Mouse (Mus musculus) left cerebral cortex, adult 2 months (tissue): ENCODE measurements around the gene Vps13a. TPM values are rescaled to one million over a fixed set of nuclear protein-coding genes. Genes with fewer than 3 reads are reported as not detected.

Experiments used
- DNase-seq, 2 experiments: peaks; one replicate each; pipeline ENCODE4 v3.0.0; 2021 to 2022; ENCODE audit warnings: low spot score in 2 of 2, mixed read lengths in 1 of 2; ENCODE audit errors: extremely low spot score in 1 of 2
- H3K27ac ChIP-seq: fragments of 200-600 bp; 2 replicates; pipeline ENCODE4 v1.8.1; 2022
- H3K4me3 ChIP-seq: fragments of 200-600 bp; 2 replicates; pipeline ENCODE4 v1.8.1; 2022
- CTCF ChIP-seq: fragments of 200-600 bp; IDR thresholded peaks from 2 replicates; pipeline ENCODE4 v1.8.1; 2022; ENCODE audit warnings: antibody characterized with exemption, mild to moderate bottlenecking, moderate library complexity
- intact Hi-C: fragments of 180-260 bp; cut with DNase I; formaldehyde crosslinking; loops from one replicate; pipeline ENCODE4 v1.15.1; 2025
- total RNA-seq, 2 experiments: library from RNA; stranded (reverse); gene quantifications; 2 replicates each; pipeline ENCODE4 v1.2.3; 2021

Vps13a gene
- total RNA-seq, 2 experiments from 2014 or later, result 83.8 to 86.7 TPM

DNA sequence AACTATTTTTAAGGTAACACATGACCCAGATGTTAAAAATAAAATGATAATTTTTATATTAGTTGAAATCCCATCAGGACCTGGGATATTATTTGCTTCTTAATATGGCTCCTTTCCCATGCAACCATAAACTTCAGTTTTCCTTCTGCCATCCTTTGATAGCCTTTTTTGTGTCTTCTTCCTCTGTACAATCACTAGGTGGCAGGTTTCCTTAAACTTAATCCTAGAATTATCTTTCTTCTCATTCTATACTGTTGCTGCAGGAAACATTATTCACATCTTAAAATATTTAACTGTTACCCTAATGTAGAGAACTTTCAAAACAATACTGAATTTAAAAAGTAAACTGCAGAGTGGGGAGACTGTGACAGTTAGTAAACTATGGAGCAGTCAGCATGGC, 24.9 kb downstream of the Vps13a start:
- intact Hi-C loops, result no loop called here
- Histone ChIP-seq H3K27ac (no peak overlapping the region), H3K4me3 (no peak overlapping the region)
- peak; percentile 47 for TF ChIP-seq CTCF
- DNase-seq, result no peak

DNA sequence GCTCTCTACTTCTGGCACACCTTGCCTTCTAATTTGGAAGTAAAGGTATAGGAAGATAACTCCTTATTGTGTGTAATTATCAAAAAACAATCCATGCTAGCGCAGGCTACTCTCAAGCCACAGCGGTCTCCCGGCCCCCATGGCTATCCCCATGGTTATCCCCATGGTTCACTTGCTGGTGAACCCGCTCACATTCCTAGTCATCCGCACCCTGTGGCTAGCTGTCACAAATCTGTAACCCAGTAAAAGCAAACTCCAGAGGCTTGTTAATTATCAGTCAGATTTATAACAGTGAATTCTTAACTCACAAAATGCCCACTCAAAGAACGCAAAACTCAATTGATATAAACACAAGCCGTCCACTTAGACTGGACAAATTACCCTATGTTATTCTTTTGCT, 25.5 kb downstream of the Vps13a start:
- TF ChIP-seq CTCF, result no peak
- no peak overlapping the region for H3K27ac ChIP-seq
- no peak for DNase-seq
- H3K4me3 ChIP-seq, result no peak overlapping the region
- intact Hi-C loops, result no loop called here

DNA sequence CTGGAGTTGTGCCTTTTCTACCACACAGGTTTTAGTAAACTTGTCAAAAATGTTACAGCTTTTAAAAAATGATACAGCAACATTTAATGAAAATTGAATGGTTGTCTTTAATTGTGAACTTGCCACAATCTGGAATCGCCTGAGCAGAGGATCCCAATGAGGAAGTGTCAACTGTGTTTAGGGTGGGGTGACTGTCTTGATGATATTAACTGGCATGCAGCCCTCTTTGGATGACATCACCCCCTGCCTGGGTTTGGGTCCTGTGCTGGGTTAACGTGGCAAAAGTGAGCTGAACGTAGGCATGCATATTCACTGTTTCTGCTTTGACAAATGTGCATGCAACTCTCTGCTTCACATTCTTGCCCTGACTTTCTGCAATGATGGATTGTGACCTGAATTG, 27.6 kb downstream of the Vps13a start:
- Histone ChIP-seq H3K4me3 (no peak overlapping the region), H3K27ac (no peak overlapping the region)
- DNase-seq, result no peak
- TF ChIP-seq CTCF, result no peak
- intact Hi-C loops, result no loop called here

DNA sequence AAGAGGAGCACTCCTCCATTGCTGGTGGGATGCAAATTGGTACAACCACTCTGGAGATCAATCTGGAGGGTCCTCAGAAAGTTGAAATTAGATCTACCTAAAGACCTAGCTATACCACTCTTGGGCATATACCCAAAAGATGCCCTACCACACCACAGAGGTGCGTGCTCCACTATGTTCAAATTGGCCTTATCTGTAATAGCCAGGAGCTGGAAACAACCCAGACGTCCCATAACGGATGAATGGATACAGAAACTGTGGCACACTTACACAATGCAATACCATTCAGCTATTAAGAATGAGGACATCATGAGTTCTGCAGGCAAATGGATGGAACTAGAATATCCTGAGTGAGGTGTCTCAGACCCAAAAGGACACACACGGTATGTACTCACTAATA, 43.9 kb downstream of the Vps13a start:
- TF ChIP-seq CTCF, result no peak
- intact Hi-C loops, result no loop called here
- H3K4me3 ChIP-seq, result no peak overlapping the region
- no peak overlapping the region for H3K27ac ChIP-seq
- DNase-seq, result no peak

DNA sequence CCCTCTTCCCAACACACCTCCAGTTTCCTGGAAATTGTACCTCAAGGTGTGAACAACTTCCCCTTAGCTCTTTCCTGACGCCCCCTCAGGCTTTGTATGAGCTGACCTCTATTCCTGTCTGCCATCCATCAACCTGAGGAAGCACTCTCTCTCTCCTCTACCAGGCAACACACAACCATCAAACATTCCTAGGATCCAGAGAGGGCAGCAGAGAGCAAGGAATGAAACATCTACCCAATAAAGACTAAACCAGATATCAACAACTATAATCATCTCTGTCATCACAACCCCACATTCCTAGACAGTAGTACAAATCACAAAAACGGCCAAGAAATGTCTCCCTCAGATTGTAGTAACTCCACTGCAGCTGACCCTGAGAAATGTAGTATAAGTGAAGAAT, 52.0 kb downstream of the Vps13a start:
- TF ChIP-seq CTCF, result peak; percentile 42
- H3K4me3 ChIP-seq, result no peak overlapping the region
- no peak overlapping the region for H3K27ac ChIP-seq
- no peak for DNase-seq
- intact Hi-C loops, result no loop called here

DNA sequence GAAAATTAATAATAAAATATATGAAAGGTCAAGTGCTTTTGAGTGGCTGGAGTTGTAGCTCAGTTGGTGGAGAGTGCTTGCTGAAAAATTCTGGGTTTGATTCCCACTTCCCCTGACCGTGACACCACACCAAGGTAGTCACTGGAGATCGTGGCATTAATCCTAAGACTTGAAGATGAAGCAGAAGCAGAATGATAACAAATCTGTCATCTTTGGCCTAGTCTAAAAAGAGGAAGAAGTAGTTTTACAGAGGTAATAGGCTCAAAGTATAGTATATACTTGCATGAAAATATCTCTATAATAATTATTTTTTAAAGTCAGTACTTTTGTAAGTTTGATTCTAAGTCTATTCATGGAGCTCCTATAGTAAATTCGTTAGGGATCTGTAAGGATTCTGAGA, 65.5 kb downstream of the Vps13a start:
- no peak overlapping the region for H3K4me3 ChIP-seq
- intact Hi-C loops, result no loop called here
- H3K27ac ChIP-seq, result no peak overlapping the region
- TF ChIP-seq CTCF, result no peak
- DNase-seq, result no peak

DNA sequence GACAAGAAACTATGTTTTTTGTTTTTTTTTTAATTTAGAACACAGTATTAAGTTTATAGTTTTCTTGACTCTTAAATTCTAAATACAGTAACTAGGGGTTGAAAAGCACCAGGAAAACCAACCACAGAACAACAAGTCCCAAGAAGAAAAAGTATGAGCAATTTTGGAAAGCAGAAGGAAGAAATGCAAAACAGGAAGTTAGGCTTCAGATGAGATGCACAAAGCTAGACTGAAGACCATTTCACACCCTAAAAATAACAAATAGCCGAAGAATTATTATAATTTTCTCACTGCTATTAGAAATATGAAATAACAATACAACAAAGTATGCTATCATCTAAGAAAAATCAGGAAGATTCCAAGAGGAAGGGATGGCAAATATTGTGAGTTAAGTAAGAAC, 78.9 kb downstream of the Vps13a start:
- no peak for TF ChIP-seq CTCF
- DNase-seq, result no peak
- intact Hi-C loops, result no loop called here
- Histone ChIP-seq H3K4me3 (no peak overlapping the region), H3K27ac (no peak overlapping the region)

DNA sequence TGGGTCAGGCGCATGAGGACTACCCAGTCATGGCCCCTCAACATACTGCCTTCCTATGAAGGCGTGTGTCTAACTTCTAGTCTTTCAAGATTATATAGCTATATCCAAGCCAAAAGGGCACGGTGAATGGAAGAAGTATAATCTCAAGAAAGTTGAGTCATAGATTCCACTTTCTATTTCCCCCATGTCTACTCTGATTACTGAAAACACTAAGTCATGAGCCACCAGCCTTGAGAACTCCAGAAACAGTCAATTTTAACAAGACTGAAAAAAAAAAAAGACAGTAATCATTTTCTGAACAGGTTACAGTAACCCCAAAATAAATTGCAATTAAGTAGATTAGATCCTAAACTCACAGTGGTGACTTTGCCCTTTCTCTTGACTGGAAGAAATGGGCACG, 95.8 kb downstream of the Vps13a start:
- TF ChIP-seq CTCF, result no peak
- no peak overlapping the region for H3K4me3 ChIP-seq
- intact Hi-C loops, result no loop called here
- no peak overlapping the region for H3K27ac ChIP-seq
- no peak for DNase-seq

DNA sequence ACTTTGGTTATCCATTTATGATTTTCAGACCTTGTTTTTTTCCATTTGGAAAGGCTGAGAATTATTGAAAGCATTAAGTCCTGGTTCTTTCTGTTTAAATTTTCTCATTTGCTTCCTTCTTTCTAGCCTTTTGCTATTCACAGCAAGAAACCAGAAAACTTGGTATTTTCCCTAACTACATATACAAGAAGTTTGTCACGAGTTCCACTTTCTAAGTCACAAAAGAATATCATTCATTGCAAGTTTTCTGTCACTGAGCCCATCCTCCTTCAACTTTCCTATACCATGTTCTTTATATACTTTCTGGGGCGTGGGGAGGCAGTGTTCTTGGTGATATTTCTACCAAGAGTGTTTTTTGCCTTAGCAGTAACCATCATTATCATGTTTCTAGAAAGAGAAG, 96.5 kb downstream of the Vps13a start:
- no peak for DNase-seq
- Histone ChIP-seq H3K4me3 (no peak overlapping the region), H3K27ac (no peak overlapping the region)
- TF ChIP-seq CTCF, result no peak
- intact Hi-C loops, result no loop called here

DNA sequence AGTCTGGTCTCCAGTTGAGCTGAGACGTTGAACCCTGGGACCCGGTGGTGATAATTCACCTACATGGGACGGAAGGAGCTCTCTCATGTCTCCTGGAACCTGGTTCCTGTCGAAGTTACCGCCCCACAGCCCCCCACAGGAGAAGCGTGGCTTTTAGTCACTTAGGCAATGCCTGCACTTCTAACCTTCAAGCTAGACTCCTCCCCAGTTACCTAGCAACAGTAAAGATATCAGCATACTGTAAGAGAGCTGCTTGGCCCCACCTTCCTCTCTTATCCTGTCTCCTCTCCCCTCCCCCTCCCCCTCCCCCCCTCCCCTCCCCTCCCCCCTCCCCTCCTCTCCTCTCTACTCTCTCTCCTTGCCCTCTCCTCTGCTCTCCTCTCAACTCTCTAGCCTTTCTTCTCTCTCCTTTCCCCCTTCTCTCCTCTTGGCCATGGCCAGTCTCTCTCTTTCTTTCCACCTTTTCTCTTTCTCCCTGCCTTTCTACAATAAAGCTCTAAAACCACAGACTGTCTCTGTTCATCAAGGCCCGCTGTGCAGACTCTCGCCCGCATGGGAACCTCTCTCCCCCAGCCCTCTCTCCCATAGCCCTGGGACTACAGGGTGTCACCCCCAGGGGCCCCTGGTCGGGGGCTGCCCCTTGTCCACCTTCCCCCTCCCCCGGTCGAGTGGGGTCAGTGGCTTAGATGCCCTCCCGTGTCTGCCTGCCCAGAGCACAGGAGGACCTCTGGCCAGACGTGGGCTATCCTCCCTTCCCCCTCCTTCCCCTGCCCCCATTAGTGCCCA, 154.9 kb downstream of the Vps13a start:
- Histone ChIP-seq H3K27ac (no peak overlapping the region), H3K4me3 (no peak overlapping the region)
- intact Hi-C loops, result no loop called here
- TF ChIP-seq CTCF, result no peak
- no peak for DNase-seq

DNA sequence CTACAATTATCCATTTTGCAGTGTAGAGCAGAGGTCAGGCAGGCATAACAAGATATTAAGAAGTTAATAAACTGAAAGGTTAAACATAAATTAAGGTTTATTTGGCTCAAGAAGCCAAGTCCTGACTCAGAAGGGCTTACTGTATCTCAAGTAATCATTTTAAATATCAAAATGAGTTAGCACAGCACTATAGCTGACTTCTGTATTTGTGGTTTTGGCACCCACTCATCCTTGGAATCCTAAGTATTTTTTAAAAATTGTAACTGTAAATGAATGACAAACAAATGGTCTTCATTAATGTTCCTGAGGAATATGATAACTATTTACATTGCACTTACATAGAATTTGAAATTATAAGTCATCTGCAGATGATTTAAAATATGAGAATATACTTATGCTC, 155.7 kb downstream of the Vps13a start:
- TF ChIP-seq CTCF, result no peak
- Histone ChIP-seq H3K4me3 (no peak overlapping the region), H3K27ac (no peak overlapping the region)
- no peak for DNase-seq
- intact Hi-C loops, result no loop called here

DNA sequence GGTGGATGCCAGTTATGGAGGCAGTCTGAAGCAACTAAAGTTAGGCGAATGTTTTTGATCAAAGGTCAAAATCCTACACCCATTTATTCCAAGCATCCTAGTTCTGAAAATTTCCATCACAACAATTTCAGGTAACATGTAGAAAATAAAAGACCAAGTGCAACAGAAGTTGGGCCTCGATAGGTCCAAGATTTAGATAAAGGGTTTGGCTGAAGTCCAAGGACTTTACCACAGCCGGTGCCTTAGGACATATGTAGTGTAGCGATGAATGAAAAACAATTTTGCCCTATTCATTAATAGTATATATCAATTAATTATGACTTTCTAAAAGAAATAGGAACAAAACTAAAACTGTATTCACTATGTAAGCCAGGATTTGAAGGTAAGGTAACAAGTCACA, 157.6 kb downstream of the Vps13a start:
- H3K4me3 ChIP-seq, result no peak overlapping the region
- intact Hi-C loops, result no loop called here
- no peak for DNase-seq
- H3K27ac ChIP-seq, result no peak overlapping the region
- no peak for TF ChIP-seq CTCF

DNA sequence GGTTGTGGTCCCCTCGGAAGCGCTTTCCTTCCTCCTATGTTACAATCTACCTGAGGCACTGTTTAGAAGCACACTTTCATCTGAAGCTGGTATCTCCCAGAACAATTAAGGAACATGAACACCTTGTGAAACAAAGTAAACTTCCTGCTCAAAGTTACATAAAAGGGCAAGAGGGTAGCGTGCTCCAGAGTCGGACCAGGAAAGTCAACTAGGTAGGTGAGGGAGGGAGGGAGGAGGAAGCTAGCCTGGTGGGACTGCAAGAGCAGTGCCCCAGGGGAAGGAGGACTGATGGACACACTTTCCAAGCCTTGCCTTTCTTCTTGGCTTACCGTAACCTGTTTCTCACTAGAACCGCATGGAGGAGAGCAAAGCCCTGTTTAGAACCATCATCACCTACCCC, 173.1 kb downstream of the Vps13a start:
- intact Hi-C loops, result no loop called here
- no peak overlapping the region for H3K4me3 ChIP-seq
- no peak for DNase-seq
- H3K27ac ChIP-seq, result no peak overlapping the region
- no peak for TF ChIP-seq CTCF
